Mouse (Mus musculus) adrenal gland, postnatal 10 days (tissue): ENCODE measurements around the gene Trpm8. TPM values are rescaled to one million over a fixed set of nuclear protein-coding genes. Genes with fewer than 3 reads are reported as not detected.

Experiments
- DNase-seq: peaks from one replicate; pipeline ENCODE4 v3.0.0; 2021; ENCODE audit warnings: mixed read lengths
- total RNA-seq, 2 experiments: library from RNA; stranded (reverse); gene quantifications; 2 replicates each; pipeline ENCODE4 v1.2.3; 2021

The Trpm8 gene
- total RNA-seq, 2 experiments from 2014 or later = not detected

GRCm38 (mm10) chr1:88247660-88248059 is 29.8 kb upstream of the Trpm8 start:
- DNase-seq = no peak

- no peak for DNase-seq
These were observed 28.8 kb upstream of the Trpm8 start for GRCm38 (mm10) chr1:88248658-88249057.

GRCm38 (mm10) chr1:88249596-88249995 is 27.9 kb upstream of the Trpm8 start:
- DNase-seq = no peak

GRCm38 (mm10) chr1:88250023-88250422 is 27.4 kb upstream of the Trpm8 start:
- DNase-seq = no peak

GRCm38 (mm10) chr1:88253106-88253505 is 24.4 kb upstream of the Trpm8 start:
- no peak for DNase-seq

- no peak for DNase-seq
These were observed 23.9 kb upstream of the Trpm8 start for GRCm38 (mm10) chr1:88253540-88253939.

GRCm38 (mm10) chr1:88254793-88255465 is 22.5 kb upstream of the Trpm8 start:
- DNase-seq = no peak

GRCm38 (mm10) chr1:88255466-88255857 is 22.0 kb upstream of the Trpm8 start:
- no peak for DNase-seq

GRCm38 (mm10) chr1:88255989-88256754 is 21.3 kb upstream of the Trpm8 start:
- DNase-seq = peak; percentile 36

GRCm38 (mm10) chr1:88256886-88257663 is 20.4 kb upstream of the Trpm8 start:
- DNase-seq = no peak

- DNase-seq = no peak
These were observed 19.8 kb upstream of the Trpm8 start for GRCm38 (mm10) chr1:88257681-88258080.

- DNase-seq = no peak
These were observed 19.1 kb upstream of the Trpm8 start for GRCm38 (mm10) chr1:88258361-88258760.

- peak; percentile 60 for DNase-seq
These were observed 18.4 kb upstream of the Trpm8 start for GRCm38 (mm10) chr1:88258881-88259642.

GRCm38 (mm10) chr1:88259643-88260024 is 17.8 kb upstream of the Trpm8 start:
- DNase-seq = no peak

- peak; percentile 80 for DNase-seq
These were observed 17.3 kb upstream of the Trpm8 start for GRCm38 (mm10) chr1:88260114-88260513.

GRCm38 (mm10) chr1:88260604-88261377 is 16.7 kb upstream of the Trpm8 start:
- DNase-seq = no peak

- no peak for DNase-seq
These were observed 15.8 kb upstream of the Trpm8 start for GRCm38 (mm10) chr1:88261706-88262105.

- peak; percentile 90 for DNase-seq
These were observed 15.2 kb upstream of the Trpm8 start for GRCm38 (mm10) chr1:88262255-88262654.

- DNase-seq = no peak
These were observed 14.5 kb upstream of the Trpm8 start for GRCm38 (mm10) chr1:88262961-88263360.

GRCm38 (mm10) chr1:88263778-88264177 is 13.7 kb upstream of the Trpm8 start:
- DNase-seq = no peak

GRCm38 (mm10) chr1:88264237-88264868 is 13.1 kb upstream of the Trpm8 start:
- no peak for DNase-seq
